In the genomic region with DNA sequence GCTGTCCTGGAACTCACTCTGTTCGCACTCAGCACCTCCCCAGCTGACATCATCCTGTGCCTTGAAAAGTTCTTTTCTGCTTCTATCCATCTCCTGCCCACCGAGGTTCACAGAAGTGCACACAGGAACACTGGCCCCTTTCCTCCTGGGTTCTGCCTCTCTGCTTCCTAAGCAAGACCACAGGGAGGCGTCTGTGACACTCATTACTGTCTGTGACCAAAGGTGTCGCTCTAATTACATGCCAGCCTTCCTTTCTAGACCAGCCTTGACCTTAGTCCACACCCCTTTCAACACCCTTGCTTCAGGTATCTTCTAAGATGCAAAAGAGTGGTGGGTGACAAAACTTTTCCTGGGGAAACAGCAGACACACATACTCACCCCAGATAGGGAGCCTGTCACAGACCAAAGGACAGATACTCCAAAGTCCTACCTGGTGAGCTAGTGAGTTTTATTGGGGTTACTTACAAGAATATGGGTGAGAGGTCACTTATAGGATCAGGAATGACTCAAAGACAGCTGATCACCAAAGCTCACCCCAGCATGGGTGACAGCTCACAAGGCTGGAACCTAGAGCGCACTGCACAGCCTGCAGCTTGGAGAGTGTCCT, we compare ENCODE assay signal across 13 mouse cellular contexts. TPM values are rescaled to one million over a fixed set of nuclear protein-coding genes. Genes with fewer than 3 reads are reported as not detected.
DNase-seq lines count a peak whose midpoint lies in the region; ATAC-seq and TF ChIP-seq lines count a peak whose summit lies in the region.
"Had no signal": no experiment of that assay in that cellular context is flagged by ENCODE, and none has a peak within 500 bp of the region (broad histone marks: within the 10 kb centered on the region; RNA-seq: fewer than 3 reads in every experiment).

No protein-coding gene starts in this region.

- no peaks in the 10 kb centered on the region for H3K9me3 ChIP-seq in embryonic facial prominence, embryonic 13.5 days
- H3K9me3 ChIP-seq in embryonic facial prominence, embryonic 10.5 days = 0 out of 2 replicates have a peak, but pooled peaks cover 3% of the 10 kb centered on the region
- H3K9me3 ChIP-seq in midbrain, postnatal 0 days (ENCODE audit: low read length) = no peaks in the 10 kb centered on the region
- no peaks in the 10 kb centered on the region for H3K9me3 ChIP-seq in midbrain, embryonic 11.5 days (ENCODE audit: control insufficient read depth, low read length)

- no peaks in the 10 kb centered on the region for H3K36me3 ChIP-seq in embryonic facial prominence, embryonic 13.5 days
- no peaks in the 10 kb centered on the region for H3K36me3 ChIP-seq in embryonic facial prominence, embryonic 10.5 days (replicated peaks)
- no peaks in the 10 kb centered on the region for H3K36me3 ChIP-seq in midbrain, postnatal 0 days (ENCODE audit: insufficient read depth, low read length)
- H3K36me3 ChIP-seq in midbrain, embryonic 11.5 days (ENCODE audit: control insufficient read depth, insufficient read depth, low read length) = no peaks in the 10 kb centered on the region
- H3K36me3 ChIP-seq in splenic B cell, adult 2 months (ENCODE audit: control insufficient read depth, insufficient read depth, low read length, poor library complexity, severe bottlenecking) = no peaks in the 10 kb centered on the region
- H3K36me3 ChIP-seq: forebrain, embryonic 10.5 days; limb, embryonic 12.5 days had no signal

- ATAC-seq in embryonic facial prominence, embryonic 13.5 days (ENCODE audit: insufficient number of reproducible peaks, insufficient read depth, low FRiP score, low TSS enrichment, low read depth) = 0 out of 2 replicates have a peak, but pooled peaks have one; percentile 23
- ATAC-seq in midbrain, postnatal 0 days (ENCODE audit: low FRiP score) = no peak
- ATAC-seq in midbrain, embryonic 11.5 days (ENCODE audit: low FRiP score) = no peak

- H3K4me1 ChIP-seq in embryonic facial prominence, embryonic 13.5 days = no peaks in the 10 kb centered on the region
- H3K4me1 ChIP-seq in embryonic facial prominence, embryonic 10.5 days = no peaks in the 10 kb centered on the region
- H3K4me1 ChIP-seq in midbrain, postnatal 0 days (ENCODE audit: insufficient read depth, low read length) = no peaks in the 10 kb centered on the region
- H3K4me1 ChIP-seq in midbrain, embryonic 11.5 days (ENCODE audit: control insufficient read depth, insufficient read depth, low read length) = no peaks in the 10 kb centered on the region
- H3K4me1 ChIP-seq: forebrain, embryonic 10.5 days had no signal

- WGBS in embryonic facial prominence, embryonic 13.5 days = 44% methylated on average over 5 of the region's 5 CpGs
- WGBS in embryonic facial prominence, embryonic 10.5 days = 46% methylated on average over 5 of the region's 5 CpGs
- WGBS in midbrain, postnatal 0 days = 45% methylated on average over 5 of the region's 5 CpGs
- 42% methylated on average over 5 of the region's 5 CpGs for WGBS in midbrain, embryonic 11.5 days

- peaks cover 13% of the 10 kb centered on the region; the same call in 1 of the 2 replicates for H3K27me3 ChIP-seq in embryonic facial prominence, embryonic 13.5 days
- peaks cover 4% of the 10 kb centered on the region; the same call in 1 of the 2 replicates for H3K27me3 ChIP-seq in embryonic facial prominence, embryonic 10.5 days (replicated peaks; ENCODE audit: low read depth, poor library complexity, severe bottlenecking)
- H3K27me3 ChIP-seq in midbrain, postnatal 0 days (ENCODE audit: insufficient read depth, low read length) = no peaks in the 10 kb centered on the region
- no peaks in the 10 kb centered on the region for H3K27me3 ChIP-seq in midbrain, embryonic 11.5 days (ENCODE audit: control insufficient read depth, insufficient read depth, low read length)
- H3K27me3 ChIP-seq in splenic B cell, adult 2 months (ENCODE audit: control insufficient read depth, insufficient read depth, low read length, poor library complexity, severe bottlenecking) = no peaks in the 10 kb centered on the region

- intact Hi-C loops in heart, postnatal 36 days (cut with DNase I) = no loop called here

- peak; percentile 53 for TF ChIP-seq CTCF in midbrain, postnatal 0 days (IDR thresholded peaks at IDR 0.05)

- H3K9ac ChIP-seq in embryonic facial prominence, embryonic 13.5 days = no peak overlapping the region
- H3K9ac ChIP-seq in midbrain, postnatal 0 days (replicated peaks; ENCODE audit: low read length, poor library complexity, severe bottlenecking) = no peak overlapping the region
- H3K9ac ChIP-seq in midbrain, embryonic 11.5 days (ENCODE audit: low read length) = no peak overlapping the region
- H3K9ac ChIP-seq: limb, embryonic 12.5 days had no signal

- H3K4me2 ChIP-seq in embryonic facial prominence, embryonic 13.5 days = no peak overlapping the region
- no peak overlapping the region for H3K4me2 ChIP-seq in midbrain, postnatal 0 days (ENCODE audit: low read depth, low read length, poor library complexity, severe bottlenecking)
- no peak overlapping the region for H3K4me2 ChIP-seq in midbrain, embryonic 11.5 days
- H3K4me2 ChIP-seq: limb, embryonic 12.5 days had no signal

- H3K4me3 ChIP-seq in embryonic facial prominence, embryonic 13.5 days = no peak overlapping the region
- no peak overlapping the region for H3K4me3 ChIP-seq in embryonic facial prominence, embryonic 10.5 days
- no peak overlapping the region for H3K4me3 ChIP-seq in midbrain, postnatal 0 days (ENCODE audit: low read depth, low read length)
- H3K4me3 ChIP-seq in midbrain, embryonic 11.5 days (ENCODE audit: low read depth, low read length) = no peak overlapping the region
- H3K4me3 ChIP-seq: forebrain, embryonic 10.5 days; limb, embryonic 12.5 days; megakaryocyte, embryonic 14.5 days had no signal

- no peak for DNase-seq in embryonic facial prominence, embryonic 10.5 days (ENCODE audit: low spot score)
- DNase-seq in midbrain, postnatal 0 days (ENCODE audit: low spot score) = no peak
- DNase-seq in midbrain, embryonic 11.5 days (ENCODE audit: low spot score, missing footprints) = no peak
- peak; percentile 67 for DNase-seq in induced T-regulatory cell, adult 2 months (ENCODE audit: low read depth)
- DNase-seq in splenic B cell, adult 2 months (ENCODE audit: low read depth, low spot score) = peak; percentile 63
- DNase-seq in kidney, postnatal 25 days = no peak
- DNase-seq in heart, postnatal 36 days = no peak
- DNase-seq: adrenal gland, adult 2 months; cerebellum, adult 9-11 months had no signal

- H3K27ac ChIP-seq in embryonic facial prominence, embryonic 13.5 days = no peak overlapping the region
- no peak overlapping the region for H3K27ac ChIP-seq in embryonic facial prominence, embryonic 10.5 days (replicated peaks)
- no peak overlapping the region for H3K27ac ChIP-seq in midbrain, postnatal 0 days (ENCODE audit: low read depth, low read length)
- H3K27ac ChIP-seq in midbrain, embryonic 11.5 days (ENCODE audit: low read depth, low read length) = no peak overlapping the region
- H3K27ac ChIP-seq: forebrain, embryonic 10.5 days; limb, embryonic 12.5 days had no signal

RNA-seq across cellular contexts. Expression of a gene that starts 8.4 kb away (rescaled TPM):
- polyA plus RNA-seq in embryonic facial prominence, embryonic 13.5 days (2015; fragmentation: Nextera tagmentation; extraction: Ambion mirVana) = 151 TPM in 2 replicates
- polyA plus RNA-seq in embryonic facial prominence, embryonic 10.5 days (2016; fragmentation: Nextera tagmentation; extraction: Ambion mirVana) = 141 and 143 TPM in 2 replicates
- total RNA-seq in midbrain, postnatal 0 days (2014; rRNA removed) = 173 and 183 TPM in 2 replicates
- polyA plus RNA-seq in midbrain, postnatal 0 days (2015; fragmentation: Nextera tagmentation; extraction: Ambion mirVana) = 176 and 178 TPM in 2 replicates
- 175 and 183 TPM in 2 replicates for polyA plus RNA-seq in midbrain, embryonic 11.5 days (2014; fragmentation: Nextera tagmentation; extraction: Ambion mirVana)
- total RNA-seq in heart, postnatal 36 days (2021) = 10 to 100 TPM; 94.4 to 96.6 TPM

Comparison
In these comparisons a context has a peak if more than half of its experiments do, and no peak if none do; other contexts are left out.
1. DNase-seq: peak in induced T-regulatory cell, adult 2 months (single experiment) and splenic B cell, adult 2 months (single experiment); none in embryonic facial prominence, embryonic 10.5 days (single experiment), midbrain, postnatal 0 days (single experiment), midbrain, embryonic 11.5 days (single experiment), kidney, postnatal 25 days (0 of 2) and heart, postnatal 36 days (0 of 2).